In the genomic region with DNA sequence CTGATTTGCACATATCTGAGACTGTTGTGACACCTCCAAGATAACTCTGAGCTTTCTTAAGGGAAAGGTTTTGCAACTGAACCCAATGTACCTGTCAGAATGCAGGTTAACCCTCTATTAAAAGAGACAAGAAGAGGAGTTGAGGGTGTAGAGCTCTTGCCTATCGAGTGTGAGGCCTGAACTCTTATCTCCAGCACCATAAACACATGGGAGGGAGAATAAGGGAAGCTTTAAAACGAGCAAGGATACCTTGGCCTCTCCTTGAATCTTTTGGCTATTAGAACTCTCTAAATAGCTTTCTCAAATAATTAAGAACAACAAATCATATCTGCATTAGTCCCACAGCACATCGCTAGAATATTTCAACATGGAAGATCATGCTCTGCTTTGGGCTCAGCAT, we compare ENCODE assay signal across 26 mouse cellular contexts.
A peak's percentile ranks its signal among the peaks of the same experiment; 100 is the strongest.
DNase-seq lines count a peak whose midpoint lies in the region; ATAC-seq and TF ChIP-seq lines count a peak whose summit lies in the region.
"Had no signal": no experiment of that assay in that cellular context is flagged by ENCODE, and none has a peak within 500 bp of the region (broad histone marks: within the 10 kb centered on the region; RNA-seq: fewer than 3 reads in every experiment).

No protein-coding gene starts in this region.

- H3K9me3 ChIP-seq in liver, embryonic 14.5 days (ENCODE audit: control insufficient read depth, low read length): no peaks in the 10 kb centered on the region
- H3K9me3 ChIP-seq in liver, embryonic 12.5 days (replicated peaks): no peaks in the 10 kb centered on the region
- H3K9me3 ChIP-seq: embryonic facial prominence, embryonic 12.5 days; embryonic facial prominence, embryonic 15.5 days; hindbrain, embryonic 12.5 days; hindbrain, embryonic 15.5 days had no signal

- no peak overlapping the region for H3K4me3 ChIP-seq in liver, embryonic 14.5 days (ENCODE audit: insufficient read depth in 1 of 2, low read depth in 2 of 2, low read length in 2 of 2)
- H3K4me3 ChIP-seq in liver, embryonic 12.5 days: no peak overlapping the region
- H3K4me3 ChIP-seq: embryonic facial prominence, embryonic 12.5 days; embryonic facial prominence, embryonic 15.5 days; heart, adult 2 months; hindbrain, embryonic 12.5 days; hindbrain, embryonic 15.5 days had no signal

- H3K27ac ChIP-seq in liver, embryonic 14.5 days: no peak overlapping the region
- H3K27ac ChIP-seq in liver, embryonic 12.5 days: no peak overlapping the region
- H3K27ac ChIP-seq: embryonic facial prominence, embryonic 12.5 days; embryonic facial prominence, embryonic 15.5 days; heart, adult 2 months; hindbrain, embryonic 12.5 days; hindbrain, embryonic 15.5 days had no signal

- DNase-seq in liver, embryonic 14.5 days (ENCODE audit: low read depth in 3 of 3, low spot score in 3 of 3): peak in 2 of 3 experiments; percentile 96 to 99
- peak; percentile 44 for DNase-seq in MEL-GATA-1-ER (ENCODE audit: extremely low read depth, low read depth)
- peak; percentile 42 for DNase-seq in c-Kit-positive CD71-negative TER-119-negative erythroid progenitor cells, embryonic 14.5 days (ENCODE audit: low read depth)
- DNase-seq in kidney, postnatal 25 days: no peak
- DNase-seq: adrenal gland, postnatal 10 days; adrenal gland, postnatal 36 days; cerebellum, adult 11 months; cerebellum, adult 2 months; cerebellum, adult 9-11 months; cerebellum, postnatal 25 days; forebrain, postnatal 0 days; gastrocnemius, postnatal 10 days; gastrocnemius, postnatal 36 days; heart, adult 2 months had no signal

- ATAC-seq in liver, embryonic 14.5 days (ENCODE audit: insufficient read depth): no peak
- no peak for ATAC-seq in liver, embryonic 12.5 days
- 0 out of 2 replicates have a peak, but pooled peaks have one; percentile 14 for ATAC-seq in erythroid progenitor cell, adult 5-6 weeks (replicated peaks; ENCODE audit: low FRiP score, poor library complexity, severe bottlenecking)
- no peak for ATAC-seq in frontal cortex, adult (ENCODE audit: low TSS enrichment)
- ATAC-seq: CD4-positive, CD25-positive, alpha-beta regulatory T cell, adult 4 months; forebrain, embryonic 14.5 days; forebrain, postnatal 0 days; intestine, postnatal 0 days; Patski had no signal

- H3K9ac ChIP-seq in liver, embryonic 14.5 days (replicated peaks): no peak overlapping the region
- H3K9ac ChIP-seq in liver, embryonic 12.5 days: no peak overlapping the region
- H3K9ac ChIP-seq: embryonic facial prominence, embryonic 12.5 days; embryonic facial prominence, embryonic 15.5 days; forebrain, postnatal 0 days; hindbrain, embryonic 12.5 days; hindbrain, embryonic 15.5 days had no signal

- no peaks in the 10 kb centered on the region for H3K36me3 ChIP-seq in liver, embryonic 14.5 days (replicated peaks; ENCODE audit: control insufficient read depth, insufficient read depth, low read depth)
- H3K36me3 ChIP-seq in liver, embryonic 12.5 days: no peaks in the 10 kb centered on the region
- H3K36me3 ChIP-seq: embryonic facial prominence, embryonic 12.5 days; embryonic facial prominence, embryonic 15.5 days; hindbrain, embryonic 12.5 days; hindbrain, embryonic 15.5 days had no signal

- H3K4me2 ChIP-seq in liver, embryonic 14.5 days (ENCODE audit: low read depth): no peak overlapping the region
- H3K4me2 ChIP-seq in liver, embryonic 12.5 days: no peak overlapping the region
- H3K4me2 ChIP-seq: embryonic facial prominence, embryonic 12.5 days; embryonic facial prominence, embryonic 15.5 days; heart, embryonic 11.5 days; hindbrain, embryonic 12.5 days; hindbrain, embryonic 15.5 days had no signal

- no peaks in the 10 kb centered on the region for H3K4me1 ChIP-seq in liver, embryonic 14.5 days (replicated peaks; ENCODE audit: control insufficient read depth in 2 of 2, insufficient read depth in 2 of 2, low read length in 1 of 2)
- H3K4me1 ChIP-seq in liver, embryonic 12.5 days: no peaks in the 10 kb centered on the region
- H3K4me1 ChIP-seq: embryonic facial prominence, embryonic 12.5 days; embryonic facial prominence, embryonic 15.5 days; hindbrain, embryonic 15.5 days had no signal

- no peak for TF ChIP-seq CTCF in liver, embryonic 14.5 days (IDR thresholded peaks at IDR 0.05; ENCODE audit: low read depth)

- 43% methylated on average over 3 of the region's 3 CpGs for whole genome bisulfite sequencing in liver, embryonic 14.5 days (ENCODE audit: insufficient replicate concordance)
- WGBS in liver, embryonic 12.5 days (ENCODE audit: insufficient replicate concordance): 49% methylated on average over 3 of the region's 3 CpGs

- no peak for TF ChIP-seq EP300 in liver, embryonic 14.5 days (IDR thresholded peaks at IDR 0.05; ENCODE audit: low read depth)

- no peaks in the 10 kb centered on the region for H3K27me3 ChIP-seq in liver, embryonic 14.5 days (ENCODE audit: control insufficient read depth, insufficient read depth, low read length)
- no peaks in the 10 kb centered on the region for H3K27me3 ChIP-seq in liver, embryonic 12.5 days (replicated peaks)
- H3K27me3 ChIP-seq: embryonic facial prominence, embryonic 12.5 days; embryonic facial prominence, embryonic 15.5 days; hindbrain, embryonic 12.5 days; hindbrain, embryonic 15.5 days; Patski had no signal

Comparison
In these comparisons a context has a peak if more than half of its experiments do, and no peak if none do; other contexts are left out.
1. DNase-seq: peak in liver, embryonic 14.5 days (2 of 3), MEL-GATA-1-ER (single experiment) and c-Kit-positive CD71-negative TER-119-negative erythroid progenitor cells, embryonic 14.5 days (single experiment); none in kidney, postnatal 25 days (0 of 2).